Mouse (Mus musculus) embryonic facial prominence, embryonic 14.5 days (tissue): ENCODE data around the gene Cabp1. TPM values are rescaled to one million over a fixed set of nuclear protein-coding genes. Genes with fewer than 3 reads are reported as not detected.
A peak's percentile ranks its signal among the peaks of the same experiment; 100 is the strongest.

Experiments used
- ATAC-seq: fragments of 200-750 bp; cut with Nextera tagmentation; 2 replicates; pipeline ENCODE4 v1.8.0; 2017; ENCODE audit warnings: low read depth, moderate number of reproducible peaks, moderate TSS enrichment
- DNase-seq: peaks from one replicate; pipeline ENCODE4 v3.0.0-alpha.2; 2015; ENCODE audit warnings: low spot score
- H3K27ac ChIP-seq: fragments of 300-500 bp; sonication (generic); replicated peaks from 2 replicates; pipeline ENCODE4 v1.5.1; 2014; ENCODE audit warnings: low read depth, mild to moderate bottlenecking, low read length, moderate library complexity
- H3K27me3 ChIP-seq: fragments of 300-500 bp; sonication (generic); replicated peaks from 2 replicates; pipeline ENCODE4 v1.6.1; 2014; ENCODE audit warnings: low read length; ENCODE audit not compliant: control insufficient read depth, insufficient read depth
- H3K36me3 ChIP-seq: fragments of 300-500 bp; sonication (generic); 2 replicates; pipeline ENCODE4 v1.6.1; 2014; ENCODE audit warnings: low read length, mixed read lengths; ENCODE audit not compliant: control insufficient read depth, insufficient read depth
- H3K4me1 ChIP-seq: fragments of 300-500 bp; sonication (generic); 2 replicates; pipeline ENCODE4 v1.6.1; 2014; ENCODE audit warnings: antibody characterized with exemption, low read length; ENCODE audit not compliant: control insufficient read depth, insufficient read depth
- H3K4me2 ChIP-seq: fragments of 300-500 bp; sonication (generic); 2 replicates; pipeline ENCODE4 v1.6.1; 2014; ENCODE audit warnings: low read depth, mild to moderate bottlenecking, low read length, moderate library complexity, mixed read lengths
- H3K4me3 ChIP-seq: fragments of 300-500 bp; sonication (generic); 2 replicates; pipeline ENCODE4 v1.5.1; 2014; ENCODE audit warnings: low read depth, mild to moderate bottlenecking, low read length
- H3K9ac ChIP-seq: fragments of 300-500 bp; sonication (generic); 2 replicates; pipeline ENCODE4 v1.6.1; 2014; ENCODE audit warnings: low read depth, mild to moderate bottlenecking, low read length, moderate library complexity, mixed read lengths
- H3K9me3 ChIP-seq: fragments of 300-500 bp; sonication (generic); 2 replicates; pipeline ENCODE4 v1.6.1; 2016; ENCODE audit warnings: low read length; ENCODE audit not compliant: control insufficient read depth
- WGBS: fragments of 180-500 bp; shearing (Covaris S2); extraction: QIAGEN DNeasy Blood & Tissue Kit; methylation state at CpG from one replicate; pipeline ENCODE4 v1.1.7; 2014; 5-methylcytosine and 5-hydroxymethylcytosine counted together
- polyA plus RNA-seq: library from polyadenylated mRNA; unstranded; fragments of >200 nt; fragmentation: Nextera tagmentation; extraction: Ambion mirVana; gene quantifications from 2 replicates; pipeline ENCODE4 v1.2.1, GENCODE M21; 2014

Cabp1 gene
- polyA plus RNA-seq, 1 experiment from 2014 or later = 3.1 TPM

DNA sequence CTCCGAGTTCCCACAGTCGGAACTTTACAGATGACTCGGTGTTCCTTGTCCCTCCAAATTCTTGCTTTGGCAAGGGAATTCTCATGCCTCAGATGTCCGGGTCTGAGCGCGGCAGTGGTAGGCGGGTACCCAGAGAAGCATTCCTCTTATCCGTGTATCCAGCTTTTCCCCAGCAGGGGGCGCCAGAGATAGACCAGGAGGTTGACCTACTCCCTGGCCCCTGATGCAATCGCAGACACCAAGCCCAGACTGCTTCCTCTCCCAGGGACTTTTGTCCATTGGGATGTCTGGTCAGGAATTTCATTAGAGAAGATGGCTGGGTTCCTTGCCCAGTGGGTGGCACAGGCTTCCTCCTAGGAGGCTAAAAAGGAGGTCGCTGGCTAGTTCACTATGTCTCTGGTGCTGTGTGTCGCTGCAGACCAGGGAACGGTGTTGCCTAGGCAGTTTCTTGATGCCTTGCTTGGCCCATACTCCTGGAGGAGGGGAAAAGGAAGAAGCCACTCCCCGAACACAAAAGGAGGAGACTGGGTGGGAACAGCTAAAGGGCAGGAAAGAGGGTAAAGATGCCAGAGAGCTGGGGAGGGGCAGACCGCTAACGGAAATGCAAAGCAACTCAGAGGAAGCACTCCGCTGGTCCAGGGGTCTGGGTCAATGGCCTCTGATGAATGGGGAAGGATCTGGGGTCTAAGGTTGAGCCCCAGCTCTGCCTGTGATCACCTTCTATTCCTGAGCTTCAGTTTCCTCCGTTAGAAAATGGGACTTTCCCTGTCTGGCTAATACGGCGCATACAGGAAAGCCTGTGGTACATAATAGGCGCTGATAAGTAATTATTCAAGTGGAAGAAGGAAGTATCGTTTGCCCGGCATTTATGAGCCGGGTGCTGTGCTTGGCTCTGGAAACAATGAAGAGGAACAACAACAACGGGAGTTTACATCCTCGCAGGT, 6.7 kb downstream of the Cabp1 start:
- Histone ChIP-seq H3K4me1 (peaks cover 16% of the 10 kb centered on the region), H3K9me3 (no peaks in the 10 kb centered on the region), H3K27me3 (peaks cover 40% of the 10 kb centered on the region), H3K4me2 (peak overlapping the region; percentile 46), H3K36me3 (no peaks in the 10 kb centered on the region), H3K9ac (no peak overlapping the region), H3K4me3 (peak overlapping the region; percentile 15; the same call in 1 of the 2 replicates), H3K27ac (no peak overlapping the region; the same call in 1 of the 2 replicates)
- WGBS = 14% methylated on average over 26 of the region's 26 CpGs
- ATAC-seq (peak; percentile 82), DNase-seq (peak; percentile 92)

DNA sequence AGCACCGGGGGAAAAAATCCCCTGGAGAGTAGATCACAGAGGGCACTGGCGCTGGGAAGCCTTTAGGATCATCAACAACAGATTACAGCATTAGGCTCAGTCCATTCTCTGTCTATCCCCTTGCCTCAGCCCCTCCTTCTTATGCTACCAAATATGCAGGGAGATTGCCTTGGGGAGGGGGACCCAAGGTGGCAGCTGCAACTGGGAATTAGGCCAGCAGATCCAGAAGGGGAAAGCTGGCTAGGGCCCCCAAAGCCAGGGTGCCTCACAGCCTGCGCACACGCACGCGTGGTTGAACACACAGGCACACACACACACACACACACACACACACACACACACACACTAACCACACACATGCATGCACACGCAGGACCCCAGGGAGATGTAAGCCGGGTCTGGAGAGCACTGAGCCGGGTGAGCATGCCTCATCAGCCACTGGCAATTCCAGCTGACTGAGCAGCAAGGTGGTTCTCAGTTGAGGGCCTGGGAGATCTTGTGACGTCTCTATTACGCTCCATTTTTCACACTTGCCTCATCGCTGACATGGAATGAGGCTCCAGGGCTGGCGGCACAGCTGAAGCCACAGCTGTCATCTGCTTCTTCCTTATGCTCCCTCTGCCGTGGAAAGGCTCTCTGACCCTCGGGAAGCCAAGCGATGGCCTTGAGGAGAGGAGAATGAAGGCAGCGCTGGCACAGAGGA, 7.7 kb downstream of the Cabp1 start:
- H3K27ac ChIP-seq = no peak overlapping the region
- ATAC-seq (peak; percentile 64; the same call in 1 of the 2 replicates), DNase-seq (peak; percentile 74)
- H3K4me1 ChIP-seq = peaks cover 12% of the 10 kb centered on the region
- no peak overlapping the region; the same call in 1 of the 2 replicates for H3K9ac ChIP-seq
- H3K4me2 ChIP-seq = peak overlapping the region; percentile 46
- 44% methylated on average over 15 of the region's 17 CpGs for WGBS
- H3K36me3 ChIP-seq = no peaks in the 10 kb centered on the region
- peaks cover 31% of the 10 kb centered on the region for H3K27me3 ChIP-seq
- H3K4me3 ChIP-seq = peak overlapping the region; percentile 15; the same call in 1 of the 2 replicates
- no peaks in the 10 kb centered on the region for H3K9me3 ChIP-seq

DNA sequence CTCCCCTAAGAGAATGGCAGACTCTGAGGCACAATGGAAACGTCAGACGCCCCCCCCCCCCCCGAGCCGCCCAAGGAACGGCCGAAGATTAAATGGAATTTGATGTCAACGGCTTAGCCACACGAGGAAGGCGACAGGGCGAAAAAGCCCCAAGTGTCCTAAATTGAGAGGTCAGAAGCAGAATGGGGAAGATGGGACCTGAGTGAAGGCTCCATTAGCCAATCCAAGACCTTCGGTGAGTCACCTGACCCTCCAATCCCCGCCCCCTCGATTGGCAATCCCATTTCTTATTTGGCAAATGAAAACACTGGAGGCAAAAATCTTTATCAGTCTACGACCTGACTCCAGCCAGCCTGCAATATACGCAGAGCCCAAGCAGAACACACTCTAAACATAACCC, 9.5 kb downstream of the Cabp1 start:
- Histone ChIP-seq H3K4me2 (0 out of 2 replicates have a peak overlapping the region, but pooled peaks have one; percentile 31), H3K27ac (no peak overlapping the region), H3K4me3 (peak overlapping the region; percentile 11; the same call in 1 of the 2 replicates), H3K9me3 (no peaks in the 10 kb centered on the region), H3K9ac (0 out of 2 replicates have a peak overlapping the region, but pooled peaks have one; percentile 14), H3K27me3 (peaks cover 13% of the 10 kb centered on the region), H3K4me1 (peaks cover 12% of the 10 kb centered on the region), H3K36me3 (no peaks in the 10 kb centered on the region)
- 24% methylated on average over 15 of the region's 15 CpGs for WGBS
- peak; percentile 51 for DNase-seq
- ATAC-seq = no peak

DNA sequence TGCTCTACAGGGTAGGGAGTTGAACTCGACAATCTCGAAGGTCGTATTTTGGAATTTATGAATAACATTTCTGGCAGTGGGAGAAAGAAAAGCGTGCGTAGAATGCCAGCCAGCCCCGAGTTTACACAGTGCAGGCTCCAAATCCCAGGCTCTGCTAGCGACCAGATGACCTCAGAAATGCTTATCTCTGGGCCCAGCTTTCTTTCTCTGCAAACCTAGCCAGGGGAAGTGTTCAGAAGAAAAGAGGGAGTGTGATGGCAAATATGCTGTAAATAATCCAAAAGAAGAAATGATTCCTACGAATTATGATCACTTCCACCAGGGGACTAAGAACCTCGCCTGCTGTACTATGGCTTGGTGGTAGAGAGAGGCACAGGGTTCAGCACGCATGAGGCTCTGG, 10.7 kb downstream of the Cabp1 start:
- H3K9ac ChIP-seq = no peak overlapping the region
- no peaks in the 10 kb centered on the region for H3K36me3 ChIP-seq
- WGBS = 66% methylated on average over 10 of the region's 10 CpGs
- ATAC-seq (no peak), DNase-seq (no peak)
- H3K4me1 ChIP-seq = peaks cover 12% of the 10 kb centered on the region
- H3K27me3 ChIP-seq = peaks cover 10% of the 10 kb centered on the region; the same call in 1 of the 2 replicates
- H3K27ac ChIP-seq = no peak overlapping the region
- no peak overlapping the region for H3K4me3 ChIP-seq
- no peaks in the 10 kb centered on the region for H3K9me3 ChIP-seq
- H3K4me2 ChIP-seq = no peak overlapping the region

DNA sequence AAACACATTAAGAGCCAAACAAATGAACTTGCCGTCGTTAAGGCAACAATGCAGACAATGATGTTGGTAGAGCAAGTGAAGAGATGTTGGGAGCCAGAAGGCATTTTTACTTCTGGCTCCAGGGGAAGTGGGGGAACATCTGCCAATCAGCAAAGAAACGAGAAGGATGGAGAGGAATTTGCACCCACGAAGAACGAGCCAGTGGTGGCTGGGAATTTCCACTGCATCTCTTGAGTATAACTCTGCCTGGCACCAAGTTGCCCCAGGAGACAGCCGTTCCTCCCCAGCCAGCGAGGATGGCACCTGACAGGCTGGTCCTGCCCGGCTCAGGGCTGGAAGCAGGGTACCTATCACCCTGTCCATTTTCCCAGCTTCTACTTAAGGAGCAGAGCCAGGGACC, 11.3 kb downstream of the Cabp1 start:
- H3K4me2 ChIP-seq = no peak overlapping the region
- no peak overlapping the region for H3K27ac ChIP-seq
- H3K4me1 ChIP-seq = peaks cover 12% of the 10 kb centered on the region
- H3K4me3 ChIP-seq = no peak overlapping the region
- no peak overlapping the region for H3K9ac ChIP-seq
- 75% methylated on average over 8 of the region's 8 CpGs for WGBS
- ATAC-seq = no peak
- H3K27me3 ChIP-seq = peaks cover 10% of the 10 kb centered on the region; the same call in 1 of the 2 replicates
- no peak for DNase-seq
- no peaks in the 10 kb centered on the region for H3K9me3 ChIP-seq
- no peaks in the 10 kb centered on the region for H3K36me3 ChIP-seq

DNA sequence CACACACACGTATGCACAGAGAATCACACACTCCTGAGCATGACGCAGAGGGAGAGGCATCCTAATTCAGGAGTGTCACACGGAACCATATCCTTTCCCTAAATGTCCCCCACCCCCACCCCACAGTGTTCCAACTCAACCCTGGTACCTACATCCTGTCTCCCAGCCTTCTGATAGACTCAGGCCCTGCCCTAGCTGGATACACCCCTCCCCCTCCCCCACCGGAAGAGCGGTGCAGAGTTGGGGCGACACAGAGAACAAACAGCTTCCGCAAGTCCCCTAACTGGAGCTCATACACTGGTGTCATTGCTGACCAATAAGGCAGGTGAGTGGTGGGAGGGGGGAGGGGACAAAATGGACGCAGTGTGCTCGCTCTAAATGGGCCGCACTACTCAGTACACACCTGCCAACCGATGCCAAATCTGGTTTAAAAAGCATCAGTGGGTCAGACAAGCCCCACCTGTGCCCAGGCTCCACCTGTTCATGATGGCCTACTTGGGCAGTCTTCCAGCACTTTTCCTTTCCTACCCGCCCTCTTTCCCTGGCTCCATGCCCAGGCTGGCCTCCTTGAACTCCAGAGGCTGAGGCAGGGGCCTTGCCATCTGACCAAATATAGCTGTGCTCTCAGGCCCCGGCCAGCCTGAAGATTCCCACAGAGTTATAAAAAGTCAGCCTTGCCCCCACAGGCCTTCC, 12.8 kb downstream of the Cabp1 start:
- Histone ChIP-seq H3K27me3 (peaks cover under 1% of the 10 kb centered on the region; the same call in 1 of the 2 replicates), H3K4me2 (no peak overlapping the region), H3K9ac (no peak overlapping the region), H3K9me3 (no peaks in the 10 kb centered on the region), H3K4me3 (no peak overlapping the region), H3K4me1 (no peaks in the 10 kb centered on the region; the same call in 1 of the 2 replicates), H3K36me3 (no peaks in the 10 kb centered on the region), H3K27ac (no peak overlapping the region)
- DNase-seq (peak; percentile 66), ATAC-seq (peak; percentile 19; the same call in 1 of the 2 replicates)
- WGBS = 72% methylated on average over 9 of the region's 13 CpGs

DNA sequence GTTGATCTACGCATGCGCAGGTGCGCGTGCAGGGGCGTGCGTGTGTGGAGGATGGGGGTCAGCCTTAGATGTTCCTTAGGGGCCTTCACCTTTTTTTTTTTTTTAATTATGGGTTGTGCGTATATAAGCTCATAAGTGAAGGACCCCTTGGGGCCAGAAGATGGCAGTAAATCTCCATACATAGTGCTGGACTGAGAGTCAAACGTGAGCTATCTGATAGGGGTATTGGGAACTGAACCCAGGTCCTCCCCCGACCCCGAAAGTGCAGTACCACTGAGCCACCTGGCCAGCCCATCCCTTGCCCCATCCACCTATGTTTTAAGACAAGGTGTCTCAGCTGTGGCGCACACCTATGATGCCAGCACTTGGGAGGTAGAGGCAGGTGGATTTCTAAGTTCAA, 14.6 kb downstream of the Cabp1 start:
- Histone ChIP-seq H3K9ac (no peak overlapping the region), H3K27me3 (no peaks in the 10 kb centered on the region), H3K27ac (no peak overlapping the region), H3K4me1 (no peaks in the 10 kb centered on the region), H3K36me3 (no peaks in the 10 kb centered on the region), H3K9me3 (no peaks in the 10 kb centered on the region), H3K4me2 (no peak overlapping the region), H3K4me3 (no peak overlapping the region)
- ATAC-seq (no peak), DNase-seq (no peak)
- 88% methylated on average over 11 of the region's 11 CpGs for WGBS

DNA sequence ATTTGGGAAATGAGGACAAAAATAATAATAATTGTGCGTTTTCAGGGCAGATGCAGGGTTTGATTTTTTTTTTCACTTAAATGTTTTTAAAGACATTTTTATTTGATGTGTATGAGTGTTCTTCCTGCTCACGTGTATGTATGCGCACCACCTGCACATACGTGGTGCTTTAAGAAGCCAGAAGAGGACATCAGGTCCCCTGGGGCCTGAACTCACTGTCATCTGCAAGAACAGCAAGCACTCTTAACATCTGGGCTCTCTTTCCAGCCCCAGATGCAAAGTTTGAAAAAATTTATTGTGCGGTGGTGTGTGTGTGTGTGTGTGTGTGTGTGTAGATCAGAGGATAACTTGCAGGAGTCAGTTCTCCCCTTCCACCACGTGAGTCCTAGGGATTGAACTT, 16.3 kb downstream of the Cabp1 start:
- Histone ChIP-seq H3K4me2 (no peak overlapping the region), H3K27me3 (no peaks in the 10 kb centered on the region), H3K27ac (no peak overlapping the region), H3K4me1 (no peaks in the 10 kb centered on the region), H3K9me3 (no peaks in the 10 kb centered on the region), H3K4me3 (no peak overlapping the region), H3K36me3 (no peaks in the 10 kb centered on the region), H3K9ac (no peak overlapping the region)
- 71% methylated on average over 6 of the region's 6 CpGs for WGBS
- ATAC-seq = no peak
- no peak for DNase-seq
